Mouse (Mus musculus) brain, embryonic 14.5 days (tissue): ENCODE measurements around the gene Rpp25l.

Source experiments
- CTCF ChIP-seq: fragments of 200-500 bp; IDR thresholded peaks from 2 replicates; pipeline ENCODE4 v1.5.1; 2012; ENCODE audit warnings: inconsistent platforms, mild to moderate bottlenecking, moderate library complexity, borderline replicate concordance; ENCODE audit not compliant: insufficient read depth, insufficient read length; ENCODE audit errors: extremely low read depth
- POLR2A ChIP-seq: fragments of 200-500 bp; IDR thresholded peaks from 2 replicates; pipeline ENCODE4 v1.6.1; 2012; ENCODE audit warnings: mild to moderate bottlenecking, inconsistent platforms, borderline replicate concordance; ENCODE audit not compliant: poor library complexity, insufficient read depth, insufficient read length, severe bottlenecking; ENCODE audit errors: extremely low read depth

- TF ChIP-seq CTCF = no peak
- TF ChIP-seq POLR2A = no peak
Measured at GRCm38 (mm10) chr4:41671500-41671899, 41.8 kb downstream of the Rpp25l start.
